Mouse (Mus musculus): Measurements from ENCODE around the gene Zfp988.
"Not testable (repeated sequence)": the region's sequence is repeated elsewhere in the genome, so short reads cannot be mapped to it uniquely, and the experiment has no call there.

Zfp988 gene

DNA sequence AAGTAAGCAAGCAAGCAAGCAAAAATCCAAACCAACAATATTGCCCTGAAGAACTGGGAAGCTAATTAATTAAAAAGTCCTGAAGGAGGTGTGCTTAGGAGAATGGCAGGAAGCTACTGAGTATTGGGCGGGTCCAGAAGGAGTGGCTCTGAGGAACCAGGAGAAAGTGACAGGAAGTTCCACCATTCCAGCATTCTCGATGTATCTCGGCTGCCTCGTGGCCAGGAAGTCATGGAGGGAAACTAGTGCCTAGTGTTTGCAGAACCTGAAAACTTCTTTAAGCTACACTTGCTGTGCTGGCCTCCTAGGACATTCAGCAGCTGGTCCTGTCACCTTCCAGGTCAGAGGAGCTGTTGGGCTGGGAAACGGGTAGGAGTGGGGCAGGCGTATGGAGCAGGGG, at the start of gene Zfp988:
Gene Zfp988 (plus strand): TSS at position 239 of the 400 bp plus-strand sequence.
- DNase-seq (ENCODE audit: low spot score), result not testable (repeated sequence)

DNA sequence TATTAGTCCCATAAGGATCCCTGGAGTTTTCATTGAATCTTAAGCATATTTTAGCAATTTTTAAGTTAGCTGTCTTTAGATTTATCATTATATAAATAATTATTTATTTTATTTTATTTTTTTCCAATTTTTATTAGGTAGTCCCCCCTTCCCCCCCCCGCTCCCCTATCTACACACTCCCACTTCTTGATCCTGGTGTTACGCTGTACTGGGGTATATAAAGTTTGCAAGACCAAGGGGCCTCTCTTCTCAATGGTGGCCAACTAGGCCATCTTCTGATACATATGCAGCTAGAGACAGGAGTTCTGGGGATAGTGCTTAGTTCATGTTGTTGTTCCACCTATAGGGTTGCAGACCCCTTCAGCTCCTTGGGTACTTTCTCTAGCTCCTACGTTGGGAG, 42.8 kb upstream of the Zfp988 start:
- DNase-seq (ENCODE audit: low spot score), result not testable (repeated sequence)

DNA sequence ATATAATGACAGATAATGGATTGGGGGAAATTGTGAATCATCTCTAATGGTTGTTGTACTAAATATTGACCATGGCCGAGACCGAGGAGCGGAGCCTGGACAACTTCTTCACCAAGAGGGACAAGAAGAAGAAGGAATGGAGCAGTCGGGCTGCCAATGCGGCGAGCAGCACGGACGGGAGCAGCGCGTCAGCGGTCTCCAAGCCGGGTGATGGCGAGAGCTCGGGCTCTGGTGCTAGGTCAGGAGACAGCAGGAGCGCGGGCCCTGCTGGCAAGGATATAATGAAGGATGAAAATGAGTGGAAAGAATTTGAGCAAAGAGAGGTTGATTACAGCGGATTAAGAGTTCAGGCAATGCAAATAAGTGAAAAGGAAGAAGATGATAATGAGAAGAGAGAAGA, 38.2 kb upstream of the Zfp988 start:
- DNase-seq (ENCODE audit: low spot score), result not testable (repeated sequence)

DNA sequence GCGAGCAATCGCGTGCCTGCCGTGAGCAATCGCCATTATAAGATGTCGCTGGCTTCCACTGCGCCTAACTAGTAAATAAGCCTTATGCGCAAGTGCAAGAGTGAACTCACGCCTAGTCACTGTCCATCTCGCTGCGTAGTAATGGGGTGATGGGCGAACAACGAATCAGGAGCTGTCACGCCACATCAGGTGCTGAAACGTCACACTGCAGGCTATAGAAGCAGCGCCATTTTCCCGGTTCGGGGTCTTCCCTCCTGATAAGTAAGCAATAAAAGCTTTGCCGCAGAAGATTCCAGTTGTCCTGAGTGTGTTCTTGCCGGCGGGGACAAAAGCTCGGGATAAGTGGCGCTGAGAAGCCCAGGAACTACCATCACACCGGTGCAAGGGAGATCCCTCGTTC, 36.7 kb upstream of the Zfp988 start:
- not testable (repeated sequence) for DNase-seq (ENCODE audit: low spot score)

DNA sequence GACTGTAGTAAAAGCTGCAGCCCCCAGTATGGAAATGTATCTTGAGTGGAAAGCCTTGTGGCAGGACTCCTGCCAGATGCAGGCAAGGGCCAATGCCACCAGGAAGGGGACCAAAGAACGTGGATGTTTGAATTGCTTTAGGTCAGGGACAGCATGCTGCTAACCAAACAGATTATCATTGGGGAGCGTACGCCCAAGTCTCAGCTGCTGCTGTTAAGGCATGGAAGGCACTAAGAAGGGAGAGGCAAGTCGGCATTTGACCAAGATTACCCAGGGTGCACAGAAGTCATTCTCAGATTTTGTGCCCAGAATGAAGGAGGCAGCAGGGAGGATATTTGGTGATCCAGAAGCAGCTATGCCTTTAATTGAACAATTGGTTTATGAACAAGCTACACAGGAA, 35.4 kb upstream of the Zfp988 start:
- not testable (repeated sequence) for DNase-seq (ENCODE audit: low spot score)

DNA sequence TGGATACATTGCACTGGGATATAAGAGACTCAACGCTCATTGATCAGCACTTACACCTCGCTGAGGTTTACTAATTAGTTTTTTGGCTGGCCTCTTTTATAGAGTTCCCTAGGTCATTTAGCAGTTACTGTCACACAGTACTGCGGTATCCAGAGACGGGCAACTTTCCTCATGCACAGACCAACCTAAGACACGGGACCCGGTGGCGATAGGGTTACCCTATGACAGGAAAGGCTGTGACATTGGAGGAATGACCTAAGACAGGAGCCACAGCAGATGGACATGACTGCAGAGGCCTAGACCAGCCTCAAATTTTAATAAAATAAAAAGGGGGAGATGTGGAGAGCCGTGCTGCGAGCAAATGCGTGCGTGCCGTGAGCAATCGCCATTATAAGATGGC, 33.9 kb upstream of the Zfp988 start:
- not testable (repeated sequence) for DNase-seq (ENCODE audit: low spot score)

DNA sequence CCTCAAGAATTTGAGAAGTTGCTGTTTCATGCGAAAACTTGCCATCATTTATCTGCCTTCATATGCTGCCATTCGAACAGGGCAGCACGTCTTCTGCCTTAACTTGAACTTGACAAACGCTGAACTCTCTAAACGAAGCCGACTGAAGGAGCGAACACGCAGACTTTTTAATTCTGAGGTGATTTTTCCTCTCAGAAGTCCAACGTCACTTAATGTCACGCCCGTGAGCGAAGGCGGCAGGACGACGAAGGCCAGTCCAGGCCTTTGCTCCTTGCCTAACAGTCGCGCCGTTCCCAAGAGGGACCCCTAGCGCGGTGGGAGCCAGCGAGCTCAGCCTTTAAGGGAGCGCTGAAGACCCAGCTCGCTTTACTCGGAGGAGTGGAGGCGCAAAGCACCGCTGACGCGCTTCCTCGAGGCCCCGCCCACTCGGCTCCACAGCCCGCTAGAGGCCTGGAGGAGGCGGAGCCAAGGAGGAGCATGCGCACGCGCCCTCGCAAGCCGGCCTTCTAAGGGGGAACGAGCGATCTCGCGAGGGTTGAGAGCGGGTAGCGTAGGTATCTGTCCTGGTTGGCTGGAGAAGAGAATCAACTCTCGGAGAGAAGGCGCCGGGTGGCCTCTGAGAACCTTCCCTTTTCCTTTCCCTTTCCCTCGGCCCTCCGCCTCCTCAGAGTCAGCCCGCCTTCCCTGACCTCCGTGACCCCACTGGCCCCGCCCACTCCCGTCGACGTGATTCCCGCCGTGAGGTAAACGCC, 30.3 kb upstream of the Zfp988 start:
- not testable (repeated sequence) for DNase-seq (ENCODE audit: low spot score)

DNA sequence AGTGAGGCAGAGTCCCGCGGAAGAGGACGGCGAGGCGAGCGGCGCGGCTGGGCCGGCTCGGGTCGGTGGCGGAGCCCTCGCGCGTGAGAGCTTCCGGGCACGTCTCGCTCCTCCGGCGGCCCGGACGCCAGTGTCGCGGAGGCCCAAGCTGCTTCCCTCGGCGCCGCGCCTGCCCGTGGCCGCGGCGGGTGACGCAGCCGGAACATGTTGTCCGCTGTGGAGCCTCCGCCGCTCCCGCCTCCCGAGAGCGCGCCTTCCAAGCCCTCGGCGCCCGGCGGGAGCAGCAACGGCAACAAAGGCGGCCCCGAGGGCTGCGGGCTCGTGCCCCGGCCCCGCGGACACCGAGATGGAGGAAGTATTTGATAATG, 29.7 kb upstream of the Zfp988 start:
- DNase-seq (ENCODE audit: low spot score), result not testable (repeated sequence)

DNA sequence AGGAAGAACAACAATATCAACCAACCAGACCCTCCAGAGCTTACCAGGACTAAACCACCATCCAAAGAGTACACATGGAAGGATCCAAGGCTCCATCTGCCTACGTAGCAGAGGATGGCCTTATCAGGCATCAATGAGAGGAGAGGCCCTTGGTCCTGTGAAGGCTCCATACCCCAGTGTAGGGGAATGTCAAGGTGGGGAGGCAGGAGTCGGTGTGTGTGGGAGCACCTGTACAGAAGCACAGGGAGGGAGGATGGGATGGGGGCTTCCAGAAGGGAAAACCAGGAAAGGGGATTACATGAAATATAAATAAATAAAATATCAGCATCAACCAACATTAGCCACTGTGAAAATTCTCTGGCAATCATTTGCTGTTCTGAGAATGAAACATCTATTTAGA, 25.1 kb upstream of the Zfp988 start:
- not testable (repeated sequence) for DNase-seq (ENCODE audit: low spot score)

DNA sequence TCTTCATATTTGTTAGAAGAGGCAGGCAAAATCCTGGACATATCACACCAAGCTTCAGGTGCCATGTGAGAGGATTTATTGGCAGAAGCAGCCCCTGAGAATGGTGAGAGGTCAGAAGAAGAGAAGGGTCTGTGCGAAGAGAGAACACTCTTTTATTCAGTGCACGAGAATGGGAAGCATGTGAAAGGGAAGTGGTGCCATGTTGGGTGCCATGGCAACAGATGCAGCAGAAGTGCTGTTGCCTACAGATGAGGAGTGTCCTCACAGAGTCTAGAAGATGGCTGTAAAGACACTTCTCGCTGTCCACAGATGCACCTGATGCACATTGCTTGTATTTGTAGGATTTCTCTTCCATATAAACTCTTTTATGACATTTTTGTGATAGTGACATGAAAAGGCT, 6.9 kb upstream of the Zfp988 start:
- not testable (repeated sequence) for DNase-seq (ENCODE audit: low spot score)

DNA sequence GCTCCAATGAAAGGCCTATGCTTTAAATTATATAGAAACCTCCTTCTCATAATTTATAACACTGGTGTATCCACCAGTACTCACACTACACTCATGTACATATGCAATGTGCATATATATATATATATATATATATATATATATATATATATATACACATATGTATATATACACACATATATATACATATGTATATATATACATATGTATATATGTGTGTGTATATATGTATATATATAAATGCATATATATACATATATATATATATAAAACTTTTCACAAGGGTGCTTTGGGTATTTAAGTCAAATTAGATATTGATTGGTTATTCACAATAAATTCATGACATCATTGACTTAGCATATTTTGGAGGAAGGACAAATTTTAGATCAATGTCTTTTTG, 3.1 kb upstream of the Zfp988 start:
- not testable (repeated sequence) for DNase-seq (ENCODE audit: low spot score)

DNA sequence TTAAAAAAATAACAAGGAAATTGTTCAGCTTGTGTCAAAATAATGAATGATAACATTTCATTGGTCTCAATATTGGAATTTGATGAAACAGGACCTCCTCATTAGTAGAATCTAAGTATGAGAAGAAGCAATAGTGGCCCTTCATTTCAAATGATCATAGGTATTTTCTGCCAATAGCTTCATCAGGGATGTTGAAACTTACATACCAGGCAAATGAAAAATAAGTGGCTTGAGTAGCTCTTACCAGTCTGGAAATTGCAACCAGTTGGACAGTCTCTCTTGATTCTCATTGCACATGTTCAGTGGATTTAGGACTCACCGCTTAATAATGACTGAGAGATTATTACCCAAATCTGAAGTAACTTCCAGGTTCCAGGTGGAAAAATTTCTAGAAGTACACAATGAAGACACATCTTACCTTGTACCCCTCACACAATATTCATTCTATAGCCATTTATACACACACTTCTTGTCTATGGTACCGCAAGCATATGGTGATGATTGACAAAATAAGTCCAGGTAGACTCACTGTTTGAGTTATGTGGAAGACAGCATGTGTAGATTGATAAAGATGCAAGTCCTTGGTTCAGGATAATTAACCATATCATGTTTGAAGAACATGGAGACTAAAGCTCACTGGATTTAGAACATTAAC, 29.7 kb downstream of the Zfp988 start:
- not testable (repeated sequence) for DNase-seq (ENCODE audit: low spot score)

DNA sequence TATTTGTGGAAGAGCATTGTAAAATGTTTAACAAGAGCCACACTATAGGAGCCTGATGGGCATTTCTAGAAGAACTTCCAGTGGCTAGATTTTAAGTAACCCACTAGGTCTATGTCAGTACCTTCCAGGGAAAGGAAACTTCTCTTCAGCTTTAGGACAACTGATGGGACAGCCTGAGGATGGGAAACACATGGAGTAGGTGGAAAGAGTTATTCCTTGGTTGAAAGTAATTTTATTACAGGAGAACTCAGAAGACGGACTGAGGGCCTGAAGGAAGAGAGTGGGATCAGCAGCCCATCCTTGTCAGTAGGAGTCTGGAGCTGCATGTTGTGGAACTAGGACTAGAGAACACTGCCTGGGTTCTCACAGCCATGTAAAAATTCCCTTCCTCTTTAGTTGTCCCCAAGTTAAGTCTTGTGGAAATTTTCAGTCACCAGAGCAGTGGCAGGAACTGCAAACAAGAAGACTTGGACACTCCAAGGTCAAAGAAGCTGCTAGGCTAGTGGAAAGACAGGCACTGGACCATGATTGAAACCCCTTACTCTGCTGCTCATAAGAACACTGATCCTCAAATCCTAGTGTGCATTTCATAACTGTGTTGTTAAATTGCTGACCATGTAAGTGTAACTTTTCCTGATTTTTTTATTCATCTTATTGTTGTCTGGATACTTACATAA, 30.4 kb downstream of the Zfp988 start:
- DNase-seq (ENCODE audit: low spot score), result not testable (repeated sequence)

DNA sequence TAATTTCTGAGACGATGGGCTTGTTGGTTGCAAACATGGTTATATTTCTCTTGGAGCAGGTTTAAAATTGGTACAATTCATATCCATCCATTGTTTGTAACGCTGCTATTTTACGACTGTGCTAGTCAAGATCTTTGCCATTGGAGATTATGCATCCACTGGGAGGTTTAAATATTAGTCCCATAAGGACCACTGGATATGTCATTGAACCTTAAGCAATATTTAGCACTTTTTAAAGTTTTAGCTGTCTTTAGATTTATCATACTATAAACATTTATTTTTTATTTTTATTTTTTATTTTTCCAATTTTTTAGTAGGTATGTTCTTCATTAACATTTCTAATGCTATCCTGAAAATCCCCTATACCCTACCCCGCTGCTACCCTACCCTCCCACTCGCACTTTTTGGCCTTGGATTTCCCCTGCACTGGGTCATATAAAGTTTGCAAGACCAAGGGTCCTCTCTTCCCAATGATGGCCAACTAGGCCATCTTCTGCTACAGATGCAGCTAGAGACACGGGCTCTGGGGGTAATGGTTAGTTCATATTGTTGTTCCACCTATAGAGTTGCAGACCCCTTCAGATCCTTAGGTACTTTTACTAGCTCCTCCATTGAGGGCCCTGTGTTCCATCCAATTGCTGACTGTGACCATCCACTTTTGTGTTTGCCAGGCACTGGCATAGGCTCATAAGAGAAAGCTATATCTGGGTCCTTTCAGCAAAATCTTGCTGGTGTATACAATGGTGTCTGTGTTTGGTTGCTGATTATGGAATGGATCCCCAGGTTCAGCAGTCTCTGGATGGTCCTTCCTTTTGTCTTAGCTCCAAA, 31.1 kb downstream of the Zfp988 start:
- not testable (repeated sequence) for DNase-seq (ENCODE audit: low spot score)

DNA sequence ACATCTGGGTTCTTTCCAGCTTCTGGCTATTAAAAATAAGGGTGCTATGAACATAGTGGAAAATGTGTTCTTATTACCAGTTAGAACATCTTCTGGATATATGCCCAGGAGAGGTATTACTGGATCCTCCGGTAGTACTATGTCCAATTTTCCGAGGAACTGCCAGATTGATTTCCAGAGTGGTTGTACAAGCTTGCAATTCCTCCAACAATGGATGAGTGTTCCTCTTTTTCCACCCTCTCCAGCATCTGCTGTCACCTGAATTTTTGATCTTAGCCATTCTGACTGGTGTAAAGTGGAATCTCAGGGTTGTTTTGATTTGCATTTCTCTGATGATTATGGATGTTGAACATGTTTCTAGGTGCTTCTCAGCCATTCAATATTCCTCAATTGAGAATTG, 32.0 kb downstream of the Zfp988 start:
- DNase-seq (ENCODE audit: low spot score), result not testable (repeated sequence)

DNA sequence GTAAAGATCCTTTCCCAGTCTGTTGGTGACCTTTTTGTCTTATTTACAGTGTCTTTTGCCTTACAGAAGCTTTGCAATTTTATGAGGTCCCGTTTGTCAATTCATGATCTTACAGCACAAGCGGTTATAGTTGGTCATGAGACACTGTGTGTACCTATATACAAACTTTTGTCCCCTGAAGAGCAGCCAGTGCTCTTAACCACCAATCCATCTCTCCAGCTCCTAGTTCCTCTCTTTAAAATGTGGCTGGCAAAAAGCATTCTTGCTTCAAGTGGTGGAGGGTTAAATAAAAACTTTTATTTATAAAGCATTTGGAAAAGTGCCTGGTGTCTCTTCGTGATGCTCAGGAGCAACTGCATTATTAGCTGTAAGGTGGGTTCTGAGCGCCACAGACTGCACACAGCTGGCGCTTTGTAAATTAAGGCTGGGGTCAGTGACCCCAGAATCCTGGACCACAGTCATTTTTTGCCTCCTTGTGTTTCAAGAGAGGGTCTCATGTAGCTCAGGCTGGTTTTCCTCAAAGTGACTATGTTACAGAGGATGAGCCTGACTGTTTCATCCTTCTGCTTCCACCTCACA, 32.6 kb downstream of the Zfp988 start:
- DNase-seq (ENCODE audit: low spot score), result no peak

DNA sequence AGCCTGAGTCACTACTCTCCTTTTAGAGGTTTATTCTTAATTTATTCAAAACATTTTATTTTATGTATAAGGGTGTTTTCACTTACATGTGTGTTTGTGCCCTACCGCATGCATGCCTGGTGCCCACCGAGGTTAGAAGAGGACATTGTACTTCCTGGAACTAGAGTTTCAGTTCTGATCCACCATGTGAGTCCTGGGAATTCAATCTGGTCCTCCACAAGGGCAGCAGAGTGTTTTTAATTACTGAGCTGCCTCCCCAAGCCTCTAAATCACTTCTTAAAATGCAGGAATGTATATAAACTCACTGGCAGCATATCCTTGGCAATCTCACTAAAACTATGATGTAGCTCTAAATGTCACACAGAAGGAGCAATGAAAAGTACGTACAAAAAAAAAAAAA, 33.2 kb downstream of the Zfp988 start:
- DNase-seq (ENCODE audit: low spot score), result not testable (repeated sequence)

DNA sequence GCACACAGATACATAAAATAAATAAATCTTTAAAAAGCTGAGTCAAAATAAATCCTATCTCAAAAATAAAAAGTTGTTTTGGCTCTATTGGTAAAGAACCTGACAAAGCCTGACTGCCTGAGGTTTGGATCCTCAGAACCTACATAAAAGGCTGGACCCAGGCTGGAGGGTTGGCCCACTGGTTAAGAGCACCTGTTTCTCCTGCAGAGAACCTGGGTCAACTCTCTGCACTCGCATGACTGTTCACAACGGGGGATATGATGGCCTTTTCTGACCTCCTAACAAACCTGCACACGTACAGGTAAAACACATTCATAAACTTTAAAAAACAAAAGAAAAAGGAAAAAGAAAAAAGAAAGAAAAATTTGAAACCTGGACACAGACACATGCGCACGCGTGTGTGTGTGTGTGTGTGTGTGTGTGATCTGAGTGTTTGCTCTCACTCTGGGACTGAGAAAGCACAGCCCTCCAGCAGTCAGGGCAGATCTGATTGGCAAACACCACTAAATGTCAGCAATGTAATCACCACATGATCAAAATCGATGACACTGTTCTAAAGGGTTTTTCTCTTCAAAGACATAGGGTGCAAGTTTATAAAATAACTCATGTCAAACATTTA, 34.2 kb downstream of the Zfp988 start:
- DNase-seq (ENCODE audit: low spot score), result not testable (repeated sequence)

DNA sequence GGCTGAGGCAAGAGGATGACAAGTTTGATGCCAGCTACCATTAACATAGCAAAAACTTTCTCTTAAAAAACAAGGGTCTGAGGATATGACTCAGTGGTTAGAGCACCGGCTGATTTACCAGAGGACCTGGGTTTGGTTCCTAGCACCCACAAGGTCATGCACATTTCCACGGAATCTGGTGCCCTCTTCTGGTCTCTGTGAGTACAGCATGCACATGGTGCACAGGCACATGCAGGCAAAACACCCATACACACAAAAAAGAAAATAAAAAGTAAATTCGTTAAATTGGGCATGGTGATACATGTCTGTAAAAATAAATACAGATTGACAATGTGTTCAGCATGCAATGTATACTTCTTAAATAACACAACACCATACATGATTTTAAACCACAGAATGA, 34.8 kb downstream of the Zfp988 start:
- not testable (repeated sequence) for DNase-seq (ENCODE audit: low spot score)

DNA sequence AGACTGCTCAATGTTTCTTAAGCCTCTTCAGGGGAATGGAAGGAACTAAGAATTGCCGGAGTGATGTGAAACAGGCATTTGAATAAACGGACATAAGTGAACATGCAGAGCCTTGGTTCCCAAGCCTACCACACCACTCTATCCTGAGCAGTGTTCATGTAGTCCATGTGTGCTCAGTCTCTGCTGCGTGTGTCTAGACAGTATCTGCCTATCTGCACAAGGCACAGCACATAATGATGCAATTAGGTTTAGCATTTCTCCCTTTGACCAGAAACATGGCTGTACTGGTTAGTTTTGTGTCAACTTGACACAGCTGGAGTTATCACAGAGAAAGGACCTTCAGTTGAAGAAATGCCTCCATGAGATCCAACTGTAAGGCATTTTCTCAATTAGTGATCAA, 35.4 kb downstream of the Zfp988 start:
- not testable (repeated sequence) for DNase-seq (ENCODE audit: low spot score)

Data from lung, postnatal 25 days (tissue).